Mouse (Mus musculus): ENCODE measurements around the gene Pinlyp. TPM values are rescaled to one million over a fixed set of nuclear protein-coding genes. Genes with fewer than 3 reads are reported as not detected.

Pinlyp gene
- polyA plus RNA-seq (2012; rRNA removed): 18.3 and 20.2 TPM in 2 replicates

DNA sequence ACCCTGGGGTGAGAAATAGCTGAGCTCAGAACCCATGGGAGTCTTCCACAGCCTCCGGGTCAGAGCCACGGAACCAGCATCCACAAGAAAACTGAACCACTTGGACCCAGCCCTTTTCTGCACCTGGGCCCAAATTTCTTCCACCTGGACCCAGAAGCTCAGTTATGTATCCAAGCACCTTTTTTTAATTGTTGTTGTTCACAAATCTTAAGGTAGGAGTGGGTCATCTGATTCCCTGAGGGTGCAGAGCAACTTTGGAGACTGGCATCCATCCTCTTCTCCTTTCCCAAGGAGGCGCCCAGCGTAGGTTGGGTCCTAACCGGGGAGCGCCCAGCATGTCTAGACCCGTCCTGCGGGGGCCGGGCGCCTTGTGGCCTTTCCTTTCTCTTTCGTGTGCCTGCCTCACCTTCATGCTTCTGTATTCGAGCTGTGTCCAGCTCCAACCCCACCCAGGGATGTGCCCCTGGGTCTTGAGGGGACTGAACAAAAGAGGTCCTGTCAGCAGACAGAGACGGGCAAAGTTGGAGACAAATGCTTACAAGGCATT, at the start of gene Pinlyp, which contains the start of gene Xrcc1:
TSS of gene Pinlyp (minus strand) at position 51 of the 547 bp plus-strand sequence.
TSS of gene Xrcc1 (plus strand) at position 222 of the 547 bp plus-strand sequence.
- peak within 1 kb of the TSS; percentile 90 for H3K27ac ChIP-seq (ENCODE audit: control insufficient read depth, insufficient read depth, low read depth, low read length)
- peaks cover 18% of the 10 kb centered on the region for H3K4me1 ChIP-seq (ENCODE audit: control insufficient read depth, insufficient read depth, low read length)
- H3K27me3 ChIP-seq (ENCODE audit: control insufficient read depth, insufficient read depth, low read length): no peaks in the 10 kb centered on the region
- TF ChIP-seq POLR2A (IDR thresholded peaks at IDR 0.05; ENCODE audit: control insufficient read depth, low read depth, low read length): no peak
- no peak for TF ChIP-seq CTCF (IDR thresholded peaks at IDR 0.05; ENCODE audit: control insufficient read depth, insufficient read depth, insufficient replicate concordance, low read depth, low read length)
- H3K36me3 ChIP-seq (ENCODE audit: control insufficient read depth, insufficient read depth, low read length): no peaks in the 10 kb centered on the region
- H3K4me3 ChIP-seq (ENCODE audit: control insufficient read depth, low read depth, low read length): peak within 1 kb of the TSS; percentile 95

DNA sequence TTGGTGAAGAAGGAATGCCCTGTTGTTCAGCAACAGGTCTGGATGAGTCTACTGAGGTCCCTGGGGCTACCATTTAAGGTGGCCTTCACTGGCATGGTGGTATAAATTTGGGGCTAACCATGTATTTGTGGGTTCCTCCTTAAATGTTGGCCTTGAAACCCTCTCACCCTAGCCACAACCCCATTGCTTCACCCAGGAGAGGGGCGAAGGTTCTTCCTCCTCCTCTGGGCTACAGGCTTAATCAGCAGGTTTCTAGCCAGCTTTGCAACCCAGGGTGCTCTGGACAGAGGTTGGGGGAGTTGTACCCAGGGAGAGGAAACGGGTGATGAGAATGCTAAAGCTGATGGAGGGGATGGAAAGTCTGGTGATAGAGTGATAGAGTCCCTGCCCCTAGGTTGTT, 49.5 kb upstream of the Pinlyp start:
- TF ChIP-seq POLR2A (IDR thresholded peaks at IDR 0.05; ENCODE audit: control insufficient read depth, low read depth, low read length) (no peak), CTCF (IDR thresholded peaks at IDR 0.05; ENCODE audit: control insufficient read depth, insufficient read depth, insufficient replicate concordance, low read depth, low read length) (no peak)
- Histone ChIP-seq H3K4me1 (ENCODE audit: control insufficient read depth, insufficient read depth, low read length) (peaks cover 11% of the 10 kb centered on the region), H3K36me3 (ENCODE audit: control insufficient read depth, insufficient read depth, low read length) (no peaks in the 10 kb centered on the region), H3K27ac (ENCODE audit: control insufficient read depth, insufficient read depth, low read depth, low read length) (no peak overlapping the region), H3K27me3 (ENCODE audit: control insufficient read depth, insufficient read depth, low read length) (no peaks in the 10 kb centered on the region; the same call in 1 of the 2 replicates), H3K4me3 (ENCODE audit: control insufficient read depth, low read depth, low read length) (no peak overlapping the region)

DNA sequence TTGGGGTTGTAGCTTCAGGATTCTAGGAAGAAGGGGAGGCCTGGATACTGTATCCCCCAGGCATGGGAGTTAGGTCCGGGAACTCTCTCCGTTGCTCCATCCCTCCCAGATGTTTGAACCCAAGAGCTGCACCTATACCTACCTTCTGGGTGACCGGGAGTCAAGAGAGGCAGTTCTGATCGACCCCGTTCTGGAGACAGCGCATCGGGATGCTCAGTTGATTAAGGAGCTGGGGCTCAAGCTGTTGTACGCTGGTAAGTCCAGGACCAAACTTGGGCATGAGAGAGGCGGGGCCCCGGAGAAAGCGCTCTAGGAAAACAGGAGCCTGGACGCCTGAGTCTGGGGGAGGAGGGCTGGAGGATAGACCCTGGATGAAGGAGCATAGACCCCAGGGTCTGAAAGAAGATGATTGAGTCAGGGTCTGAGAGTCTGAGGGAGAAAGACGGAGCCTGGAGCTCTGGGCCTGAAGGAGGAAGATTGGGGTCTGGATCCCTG, 48.4 kb upstream of the Pinlyp start:
- Histone ChIP-seq H3K4me3 (ENCODE audit: control insufficient read depth, low read depth, low read length) (peak overlapping the region; percentile 79), H3K27me3 (ENCODE audit: control insufficient read depth, insufficient read depth, low read length) (no peaks in the 10 kb centered on the region; the same call in 1 of the 2 replicates), H3K4me1 (ENCODE audit: control insufficient read depth, insufficient read depth, low read length) (peaks cover 11% of the 10 kb centered on the region), H3K27ac (ENCODE audit: control insufficient read depth, insufficient read depth, low read depth, low read length) (no peak overlapping the region), H3K36me3 (ENCODE audit: control insufficient read depth, insufficient read depth, low read length) (no peaks in the 10 kb centered on the region)
- TF ChIP-seq CTCF (IDR thresholded peaks at IDR 0.05; ENCODE audit: control insufficient read depth, insufficient read depth, insufficient replicate concordance, low read depth, low read length): no peak
- TF ChIP-seq POLR2A (IDR thresholded peaks at IDR 0.05; ENCODE audit: control insufficient read depth, low read depth, low read length): no peak

DNA sequence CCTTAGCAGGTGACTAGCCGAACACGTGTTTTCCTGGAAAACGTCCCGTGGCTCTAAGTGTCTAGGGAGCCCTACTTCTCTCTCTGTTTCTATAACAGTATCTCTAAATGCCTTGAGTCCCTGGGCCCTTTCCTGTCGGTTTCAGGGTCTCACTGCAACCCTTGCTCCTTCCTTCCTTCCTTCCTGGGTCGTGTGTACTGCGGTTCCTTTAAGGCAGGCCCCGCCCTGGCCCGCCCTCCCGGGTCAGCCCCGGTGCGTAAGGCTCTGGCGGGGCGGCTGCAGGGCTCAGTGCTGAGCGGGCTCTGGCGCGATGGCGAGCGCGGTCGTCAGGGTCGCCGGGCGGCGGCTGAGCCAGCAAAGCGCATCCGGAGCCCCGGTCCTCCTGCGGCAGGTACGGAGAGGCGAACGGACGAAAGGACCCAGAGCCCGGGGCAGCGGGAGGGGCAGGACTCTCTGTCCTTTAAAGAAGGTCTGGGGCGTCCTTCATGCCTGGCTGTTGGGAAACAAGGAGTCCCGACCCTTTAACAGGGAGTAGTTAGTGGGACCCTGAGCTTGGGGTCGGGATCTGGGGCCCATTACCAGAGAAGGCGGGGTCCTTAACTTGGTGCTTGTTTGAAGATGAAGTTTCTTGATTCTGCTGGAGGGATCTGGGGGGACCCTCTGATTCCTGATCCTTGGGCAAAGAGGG, 47.8 kb upstream of the Pinlyp start:
- no peaks in the 10 kb centered on the region for H3K36me3 ChIP-seq (ENCODE audit: control insufficient read depth, insufficient read depth, low read length)
- H3K27ac ChIP-seq (ENCODE audit: control insufficient read depth, insufficient read depth, low read depth, low read length): no peak overlapping the region
- H3K4me1 ChIP-seq (ENCODE audit: control insufficient read depth, insufficient read depth, low read length): peaks cover 11% of the 10 kb centered on the region
- peak overlapping the region; percentile 79 for H3K4me3 ChIP-seq (ENCODE audit: control insufficient read depth, low read depth, low read length)
- H3K27me3 ChIP-seq (ENCODE audit: control insufficient read depth, insufficient read depth, low read length): no peaks in the 10 kb centered on the region; the same call in 1 of the 2 replicates
- TF ChIP-seq POLR2A (IDR thresholded peaks at IDR 0.05; ENCODE audit: control insufficient read depth, low read depth, low read length) (no peak), CTCF (IDR thresholded peaks at IDR 0.05; ENCODE audit: control insufficient read depth, insufficient read depth, insufficient replicate concordance, low read depth, low read length) (no peak)

DNA sequence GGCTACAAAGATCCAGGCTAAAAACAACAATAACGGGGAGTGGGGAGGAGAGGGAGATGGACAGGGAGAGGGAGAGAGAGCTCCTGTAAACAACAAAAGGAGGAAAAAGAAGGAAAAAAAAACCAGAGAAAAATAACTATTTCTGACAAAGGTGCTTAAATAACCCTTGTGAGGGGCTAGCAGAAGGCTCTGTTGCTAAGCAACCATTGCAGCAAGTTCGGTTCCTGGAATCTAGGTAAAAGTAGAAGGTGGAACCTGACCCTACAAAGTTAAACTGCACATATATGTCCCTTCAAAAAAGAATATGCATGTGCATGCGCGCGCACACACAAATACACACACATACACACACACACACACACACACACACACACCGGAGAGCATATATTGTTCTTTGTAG, 46.9 kb upstream of the Pinlyp start:
- H3K27me3 ChIP-seq (ENCODE audit: control insufficient read depth, insufficient read depth, low read length): no peaks in the 10 kb centered on the region; the same call in 1 of the 2 replicates
- TF ChIP-seq POLR2A (IDR thresholded peaks at IDR 0.05; ENCODE audit: control insufficient read depth, low read depth, low read length) (no peak), CTCF (IDR thresholded peaks at IDR 0.05; ENCODE audit: control insufficient read depth, insufficient read depth, insufficient replicate concordance, low read depth, low read length) (no peak)
- H3K36me3 ChIP-seq (ENCODE audit: control insufficient read depth, insufficient read depth, low read length): no peaks in the 10 kb centered on the region
- peaks cover 11% of the 10 kb centered on the region for H3K4me1 ChIP-seq (ENCODE audit: control insufficient read depth, insufficient read depth, low read length)
- H3K4me3 ChIP-seq (ENCODE audit: control insufficient read depth, low read depth, low read length): no peak overlapping the region
- no peak overlapping the region for H3K27ac ChIP-seq (ENCODE audit: control insufficient read depth, insufficient read depth, low read depth, low read length)

DNA sequence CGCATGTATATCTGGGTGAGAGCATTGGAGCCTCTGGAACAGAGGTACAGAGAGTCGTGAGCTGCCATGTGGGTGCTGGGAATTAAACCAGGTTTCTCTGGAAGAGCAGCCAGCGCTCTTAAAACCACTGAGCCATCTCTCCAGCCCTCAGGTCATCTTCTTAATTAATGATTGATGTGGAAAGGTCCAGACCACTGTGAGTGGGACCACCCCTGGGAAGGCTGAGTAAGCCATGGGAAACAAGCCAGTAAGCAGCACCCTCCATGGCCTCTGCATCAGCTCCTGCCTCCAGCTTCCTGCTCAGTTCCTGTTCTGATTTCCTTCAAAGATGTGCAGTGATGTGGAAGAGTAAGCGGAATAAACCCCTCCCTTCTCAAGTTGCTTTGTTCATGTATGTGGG, 46.2 kb upstream of the Pinlyp start:
- Histone ChIP-seq H3K27me3 (ENCODE audit: control insufficient read depth, insufficient read depth, low read length) (no peaks in the 10 kb centered on the region; the same call in 1 of the 2 replicates), H3K27ac (ENCODE audit: control insufficient read depth, insufficient read depth, low read depth, low read length) (no peak overlapping the region), H3K4me3 (ENCODE audit: control insufficient read depth, low read depth, low read length) (no peak overlapping the region), H3K36me3 (ENCODE audit: control insufficient read depth, insufficient read depth, low read length) (no peaks in the 10 kb centered on the region), H3K4me1 (ENCODE audit: control insufficient read depth, insufficient read depth, low read length) (peaks cover 14% of the 10 kb centered on the region)
- TF ChIP-seq POLR2A (IDR thresholded peaks at IDR 0.05; ENCODE audit: control insufficient read depth, low read depth, low read length): no peak
- TF ChIP-seq CTCF (IDR thresholded peaks at IDR 0.05; ENCODE audit: control insufficient read depth, insufficient read depth, insufficient replicate concordance, low read depth, low read length): no peak

DNA sequence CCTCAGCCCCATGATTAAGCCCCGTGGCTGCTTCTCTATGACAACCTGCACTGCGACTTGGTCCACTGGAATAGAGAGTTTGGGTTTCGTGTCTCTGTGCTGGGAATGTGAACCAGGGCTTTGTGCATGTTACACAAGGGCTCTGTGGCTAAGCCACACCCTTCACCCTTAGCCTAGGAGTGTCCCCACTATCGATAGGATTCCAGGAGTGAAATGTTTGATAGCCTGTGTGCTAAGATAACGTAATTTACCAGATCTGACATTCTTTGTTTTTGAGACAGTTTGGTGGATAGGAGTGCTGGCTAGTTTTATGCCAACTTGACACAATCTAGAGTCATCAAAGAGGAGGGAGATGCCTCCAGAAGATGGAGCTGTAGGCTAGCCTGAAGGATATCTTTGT, 45.8 kb upstream of the Pinlyp start:
- peaks cover 14% of the 10 kb centered on the region for H3K4me1 ChIP-seq (ENCODE audit: control insufficient read depth, insufficient read depth, low read length)

More for the DNA sequence above, 45.8 kb upstream of the Pinlyp start:
- TF ChIP-seq CTCF (IDR thresholded peaks at IDR 0.05; ENCODE audit: control insufficient read depth, insufficient read depth, insufficient replicate concordance, low read depth, low read length) (no peak), POLR2A (IDR thresholded peaks at IDR 0.05; ENCODE audit: control insufficient read depth, low read depth, low read length) (no peak)
- H3K27ac ChIP-seq (ENCODE audit: control insufficient read depth, insufficient read depth, low read depth, low read length): no peak overlapping the region
- no peak overlapping the region for H3K4me3 ChIP-seq (ENCODE audit: control insufficient read depth, low read depth, low read length)
- no peaks in the 10 kb centered on the region; the same call in 1 of the 2 replicates for H3K27me3 ChIP-seq (ENCODE audit: control insufficient read depth, insufficient read depth, low read length)
- H3K36me3 ChIP-seq (ENCODE audit: control insufficient read depth, insufficient read depth, low read length): no peaks in the 10 kb centered on the region
